Mouse (Mus musculus): ENCODE results near the gene Lzts3. TPM values are rescaled to one million over a fixed set of nuclear protein-coding genes. Genes with fewer than 3 reads are reported as not detected.

The Lzts3 gene
- total and polyA plus RNA-seq, 3 experiments: 1.9 to 4.5 TPM; not detected in 1

DNA sequence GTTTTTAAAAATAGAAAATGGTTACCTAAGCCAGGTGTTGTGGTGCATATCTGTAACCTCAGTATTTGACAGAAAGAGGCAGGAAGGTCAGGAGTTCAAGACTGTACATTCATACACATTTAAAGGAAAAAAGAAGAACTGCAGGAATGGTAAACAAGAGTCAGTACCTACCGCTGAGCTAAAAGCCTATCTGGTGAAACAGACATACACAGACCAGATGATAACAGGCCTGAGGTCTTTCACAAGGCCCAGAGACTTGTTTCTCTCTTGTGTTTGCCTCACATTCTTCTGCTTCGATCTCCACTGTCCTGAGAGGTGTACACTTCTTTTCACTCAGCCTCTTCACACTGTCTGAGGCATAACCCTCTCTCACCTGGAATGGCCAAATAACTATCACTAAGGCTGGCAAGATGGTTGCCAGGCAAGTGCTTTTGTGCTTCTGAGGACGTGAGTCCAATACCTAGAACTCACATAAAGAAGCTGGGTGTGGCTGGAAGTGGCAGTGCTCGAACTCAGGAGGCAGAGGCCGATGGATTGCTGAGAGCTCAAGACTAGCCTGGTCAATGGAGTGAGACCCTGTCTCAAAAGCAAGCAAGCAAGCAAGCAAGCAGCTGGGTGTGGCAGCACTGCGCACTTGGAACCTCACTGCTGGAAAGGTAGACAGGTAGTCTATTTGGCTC, 13.2 kb upstream of the Lzts3 start:
- Histone ChIP-seq H3K9me3 (replicated peaks; ENCODE audit: insufficient read depth, low read length) (no peaks in the 10 kb centered on the region), H3K36me3 (ENCODE audit: control insufficient read depth in 1 of 2, insufficient read depth in 2 of 2, low read length in 2 of 2) (peaks cover 2 to 13% of the 10 kb centered on the region in 2 experiments; a peak in 3 of 4 replicates), H3K27ac (ENCODE audit: control insufficient read depth, low read depth, low read length) (peak overlapping the region; percentile 84), H3K4me1 (ENCODE audit: control insufficient read depth in 1 of 2, insufficient read depth in 2 of 2, low read length in 2 of 2) (peaks cover 11 to 19% of the 10 kb centered on the region in 2 experiments), H3K9ac (ENCODE audit: control insufficient read depth, low read depth, low read length, poor library complexity, severe bottlenecking) (no peak overlapping the region), H3K27me3 (ENCODE audit: control insufficient read depth in 1 of 2, insufficient read depth in 2 of 2, low read length in 2 of 2) (no peaks in the 10 kb centered on the region), H3K79me2 (ENCODE audit: control insufficient read depth, insufficient read depth, low read length, poor library complexity) (no peaks in the 10 kb centered on the region), H3K4me3 (ENCODE audit: control insufficient read depth in 1 of 2, insufficient read depth in 1 of 2, low read depth in 2 of 2, low read length in 2 of 2) (0 out of 4 replicates have a peak overlapping the region, but pooled peaks of 1 of the 2 experiments have one; percentile 21)
- no peak for TF ChIP-seq UBTF (IDR thresholded peaks at IDR 0.05; ENCODE audit: borderline replicate concordance, insufficient read depth, low read depth, low read length)
- TF ChIP-seq TCF12 (IDR thresholded peaks at IDR 0.05; ENCODE audit: low read depth, low read length): peak; percentile 97
- TF ChIP-seq MEF2A (IDR thresholded peaks at IDR 0.05; ENCODE audit: extremely low read depth, insufficient replicate concordance, low read depth, low read length, poor library complexity, severe bottlenecking): peak; percentile 77; the same call in 1 of the 2 replicates
- TF ChIP-seq RCOR1 (IDR thresholded peaks at IDR 0.05; ENCODE audit: low read depth, low read length): peak; percentile 83
- no peak for TF ChIP-seq RAD21 (IDR thresholded peaks at IDR 0.05; ENCODE audit: low read depth, low read length)
- TF ChIP-seq EP300 (IDR thresholded peaks at IDR 0.05; ENCODE audit: low read depth in 1 of 2, low read length in 2 of 2): peak; percentile 90 to 92
- peak; percentile 21; the same call in 1 of the 2 replicates for TF ChIP-seq HCFC1 (IDR thresholded peaks at IDR 0.05; ENCODE audit: low read depth, low read length)
- TF ChIP-seq ETS1 (IDR thresholded peaks at IDR 0.05; ENCODE audit: low read depth, low read length): peak; percentile 93
- peak; percentile 42; the same call in 1 of the 2 replicates for TF ChIP-seq TBP (IDR thresholded peaks at IDR 0.05; ENCODE audit: low read depth, low read length)
- TF ChIP-seq TAL1 (IDR thresholded peaks at IDR 0.05; ENCODE audit: low read length): peak; percentile 90
- peak; percentile 71 for TF ChIP-seq SIN3A (IDR thresholded peaks at IDR 0.05; ENCODE audit: low read length)
- TF ChIP-seq MAX (IDR thresholded peaks at IDR 0.05; ENCODE audit: low read length): 0 out of 2 replicates have a peak, but pooled peaks have one; percentile 32
- TF ChIP-seq BHLHE40 (IDR thresholded peaks at IDR 0.05; ENCODE audit: borderline replicate concordance, low read depth, low read length): no peak
- TF ChIP-seq JUND (IDR thresholded peaks at IDR 0.05; ENCODE audit: low read depth, low read length): 0 out of 2 replicates have a peak, but pooled peaks have one; percentile 19
- no peak for TF ChIP-seq ELF1 (IDR thresholded peaks at IDR 0.05; ENCODE audit: low read depth, low read length)
- peak; percentile 96 for TF ChIP-seq GATA1 (IDR thresholded peaks at IDR 0.05; ENCODE audit: low read depth, low read length)
- no peak for TF ChIP-seq MYC (IDR thresholded peaks at IDR 0.05; ENCODE audit: low read depth, low read length)
- TF ChIP-seq MXI1 (IDR thresholded peaks at IDR 0.05; ENCODE audit: low read depth, low read length): peak; percentile 42; the same call in 1 of the 2 replicates
- peak; percentile 58; the same call in 1 of the 2 replicates for TF ChIP-seq MAFK (IDR thresholded peaks at IDR 0.05; ENCODE audit: borderline replicate concordance, low read depth, low read length)
- no peak for TF ChIP-seq CHD1 (IDR thresholded peaks at IDR 0.05; ENCODE audit: low read depth, low read length)
- DNase-seq (ENCODE audit: low read depth, low spot score): peak; percentile 83
